Mouse (Mus musculus) kidney, embryonic 16.5 days (tissue): ENCODE measurements at regions not wholly inside any gene's neighbourhood (a gene's known extent, or its start where the extent isn't known, plus 50 kb on each side); places are given as distances from the start of the nearest gene placed in this dataset.

ENCODE experiments used
- ATAC-seq: fragments of 200-750 bp; cut with Nextera tagmentation; 2 replicates; pipeline ENCODE4 v1.8.0; 2017; ENCODE audit warnings: moderate TSS enrichment; ENCODE audit not compliant: low FRiP score, low TSS enrichment
- H3K27ac ChIP-seq: fragments of 300-500 bp; sonication (generic); 2 replicates; pipeline ENCODE4 v1.5.1; 2014; ENCODE audit warnings: low read length
- H3K27me3 ChIP-seq: fragments of 300-500 bp; sonication (generic); 2 replicates; pipeline ENCODE4 v1.6.1; 2014; ENCODE audit warnings: low read length, control low read depth, mixed read lengths; ENCODE audit not compliant: insufficient read depth
- H3K36me3 ChIP-seq: fragments of 300-500 bp; sonication (generic); 2 replicates; pipeline ENCODE4 v1.6.1; 2014; ENCODE audit warnings: low read length, control low read depth, mixed read lengths; ENCODE audit not compliant: insufficient read depth
- H3K4me1 ChIP-seq: fragments of 300-500 bp; sonication (generic); 2 replicates; pipeline ENCODE4 v1.6.1; 2014; ENCODE audit warnings: low read length, control low read depth, mixed read lengths; ENCODE audit not compliant: insufficient read depth
- H3K4me2 ChIP-seq: fragments of 300-500 bp; sonication (generic); replicated peaks from 2 replicates; pipeline ENCODE4 v1.6.1; 2014; ENCODE audit warnings: low read depth, low read length
- H3K4me3 ChIP-seq: fragments of 300-500 bp; sonication (generic); 2 replicates; pipeline ENCODE4 v1.5.1; 2014; ENCODE audit warnings: mild to moderate bottlenecking, low read length
- H3K9ac ChIP-seq: fragments of 300-500 bp; sonication (generic); replicated peaks from 2 replicates; pipeline ENCODE4 v1.6.1; 2014; ENCODE audit warnings: low read length
- H3K9me3 ChIP-seq: fragments of 300-500 bp; sonication (generic); 2 replicates; pipeline ENCODE4 v1.6.1; 2016; ENCODE audit warnings: low read length, control low read depth
- WGBS: fragments of 180-500 bp; shearing (Covaris S2); extraction: QIAGEN DNeasy Blood & Tissue Kit; methylation state at CpG from one replicate; pipeline ENCODE4 v1.1.7; 2014; 5-methylcytosine and 5-hydroxymethylcytosine counted together

- no peak for ATAC-seq
- Histone ChIP-seq H3K27ac (no peak overlapping the region), H3K36me3 (no peaks in the 10 kb centered on the region), H3K4me2 (no peak overlapping the region), H3K4me3 (no peak overlapping the region), H3K4me1 (no peaks in the 10 kb centered on the region), H3K27me3 (no peaks in the 10 kb centered on the region), H3K9ac (no peak overlapping the region), H3K9me3 (no peaks in the 10 kb centered on the region)
- WGBS = 84% methylated on average over 2 of the region's 2 CpGs
Observed at GRCm38 (mm10) chr1:76513490-76513889, 967.4 kb downstream of the Slc4a3 start.

- Histone ChIP-seq H3K27me3 (no peaks in the 10 kb centered on the region), H3K27ac (no peak overlapping the region), H3K4me2 (no peak overlapping the region), H3K4me1 (peaks cover 14% of the 10 kb centered on the region; the same call in 1 of the 2 replicates), H3K9me3 (no peaks in the 10 kb centered on the region), H3K4me3 (no peak overlapping the region), H3K36me3 (no peaks in the 10 kb centered on the region), H3K9ac (no peak overlapping the region)
- 18% methylated on average over 9 of the region's 9 CpGs for WGBS
- ATAC-seq = peak; percentile 49; the same call in 1 of the 2 replicates
Observed at GRCm38 (mm10) chr1:76529531-76529930, 983.5 kb downstream of the Slc4a3 start.

- ATAC-seq = no peak
- Histone ChIP-seq H3K27me3 (no peaks in the 10 kb centered on the region), H3K4me1 (peaks cover 14% of the 10 kb centered on the region; the same call in 1 of the 2 replicates), H3K27ac (no peak overlapping the region), H3K4me2 (no peak overlapping the region), H3K36me3 (no peaks in the 10 kb centered on the region), H3K9ac (no peak overlapping the region), H3K4me3 (no peak overlapping the region), H3K9me3 (no peaks in the 10 kb centered on the region)
- 42% methylated on average over 6 of the region's 6 CpGs for WGBS
Observed at GRCm38 (mm10) chr1:76530342-76530741, 984.3 kb downstream of the Slc4a3 start.

GRCm38 (mm10) chr1:76535522-76535956, 979.3 kb downstream of the Epha4 start:
- WGBS = 74% methylated on average over 4 of the region's 4 CpGs

GRCm38 (mm10) chr1:76540529-76540928, 974.4 kb downstream of the Epha4 start:
- Histone ChIP-seq H3K9ac (no peak overlapping the region), H3K27ac (no peak overlapping the region), H3K36me3 (no peaks in the 10 kb centered on the region), H3K27me3 (no peaks in the 10 kb centered on the region), H3K4me3 (no peak overlapping the region), H3K9me3 (no peaks in the 10 kb centered on the region), H3K4me2 (no peak overlapping the region), H3K4me1 (no peaks in the 10 kb centered on the region)
- WGBS = 64% methylated on average over 3 of the region's 3 CpGs
- no peak for ATAC-seq

More at GRCm38 (mm10) chr1:76535522-76535956, 979.3 kb downstream of the Epha4 start:
- no peak overlapping the region for H3K4me2 ChIP-seq
- no peak overlapping the region for H3K9ac ChIP-seq
- H3K4me1 ChIP-seq = 0 out of 2 replicates have a peak, but pooled peaks cover 2% of the 10 kb centered on the region
- H3K9me3 ChIP-seq = no peaks in the 10 kb centered on the region
- H3K27ac ChIP-seq = no peak overlapping the region
- H3K4me3 ChIP-seq = no peak overlapping the region
- no peak for ATAC-seq
- no peaks in the 10 kb centered on the region for H3K27me3 ChIP-seq
- H3K36me3 ChIP-seq = no peaks in the 10 kb centered on the region

GRCm38 (mm10) chr1:76550876-76551275, 964.0 kb downstream of the Epha4 start:
- ATAC-seq = no peak

GRCm38 (mm10) chr1:76559441-76559840, 955.4 kb downstream of the Epha4 start:
- Histone ChIP-seq H3K4me3 (no peak overlapping the region), H3K9ac (no peak overlapping the region), H3K9me3 (no peaks in the 10 kb centered on the region), H3K4me1 (no peaks in the 10 kb centered on the region), H3K4me2 (no peak overlapping the region), H3K36me3 (no peaks in the 10 kb centered on the region), H3K27ac (no peak overlapping the region), H3K27me3 (no peaks in the 10 kb centered on the region)
- WGBS = 89% methylated on average over 7 of the region's 7 CpGs
- ATAC-seq = no peak

More at GRCm38 (mm10) chr1:76550876-76551275, 964.0 kb downstream of the Epha4 start:
- Histone ChIP-seq H3K4me1 (no peaks in the 10 kb centered on the region), H3K27me3 (no peaks in the 10 kb centered on the region), H3K36me3 (no peaks in the 10 kb centered on the region), H3K4me2 (no peak overlapping the region), H3K27ac (no peak overlapping the region), H3K4me3 (no peak overlapping the region), H3K9me3 (no peaks in the 10 kb centered on the region), H3K9ac (no peak overlapping the region)
- whole genome bisulfite sequencing = 69% methylated on average over 5 of the region's 5 CpGs

- Histone ChIP-seq H3K27me3 (no peaks in the 10 kb centered on the region), H3K4me1 (no peaks in the 10 kb centered on the region), H3K9me3 (no peaks in the 10 kb centered on the region), H3K9ac (no peak overlapping the region), H3K27ac (no peak overlapping the region), H3K4me2 (no peak overlapping the region), H3K4me3 (no peak overlapping the region), H3K36me3 (no peaks in the 10 kb centered on the region)
- WGBS = 29% methylated on average over 5 of the region's 5 CpGs
- ATAC-seq = no peak
Observed at GRCm38 (mm10) chr1:76575487-76575886, 939.4 kb downstream of the Epha4 start.

GRCm38 (mm10) chr1:76585921-76586320, 929.0 kb downstream of the Epha4 start:
- Histone ChIP-seq H3K27me3 (no peaks in the 10 kb centered on the region), H3K9me3 (peaks cover 5% of the 10 kb centered on the region), H3K4me2 (no peak overlapping the region), H3K4me1 (no peaks in the 10 kb centered on the region), H3K9ac (no peak overlapping the region), H3K4me3 (no peak overlapping the region), H3K27ac (no peak overlapping the region), H3K36me3 (no peaks in the 10 kb centered on the region)
- WGBS = 94% methylated on average over 2 of the region's 2 CpGs
- no peak for ATAC-seq

GRCm38 (mm10) chr1:76625831-76626230, 889.1 kb downstream of the Epha4 start:
- H3K27me3 ChIP-seq = no peaks in the 10 kb centered on the region
- no peaks in the 10 kb centered on the region for H3K36me3 ChIP-seq
- H3K27ac ChIP-seq = no peak overlapping the region
- H3K4me2 ChIP-seq = no peak overlapping the region
- ATAC-seq = no peak
- no peaks in the 10 kb centered on the region for H3K4me1 ChIP-seq
- no peaks in the 10 kb centered on the region for H3K9me3 ChIP-seq
- no peak overlapping the region for H3K9ac ChIP-seq
- 90% methylated on average over 3 of the region's 3 CpGs for WGBS
- H3K4me3 ChIP-seq = no peak overlapping the region
